In the genomic region with DNA sequence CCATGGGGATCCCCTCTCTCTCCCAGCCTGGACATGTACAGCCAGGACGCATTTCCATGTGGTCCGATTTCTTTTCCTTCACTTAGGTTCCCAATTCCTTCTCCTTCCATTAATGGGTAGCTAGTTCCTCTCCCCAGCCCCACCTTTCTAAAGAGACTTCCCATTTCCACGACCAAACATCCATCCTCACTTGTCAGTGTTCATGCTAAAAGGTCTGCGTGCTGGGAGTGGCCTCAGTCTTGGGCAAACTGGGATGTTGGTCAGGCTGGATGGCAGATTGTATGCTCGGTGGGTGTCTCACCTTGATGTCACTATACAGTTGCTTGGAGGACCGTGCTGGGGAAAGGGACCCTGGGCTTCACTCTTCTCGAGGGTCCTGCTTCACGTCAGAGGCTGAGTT, we compare ENCODE assay signal across 19 mouse cellular contexts.
"Had no signal": no experiment of that assay in that cellular context is flagged by ENCODE, and none has a peak within 500 bp of the region (broad histone marks: within the 10 kb centered on the region; RNA-seq: fewer than 3 reads in every experiment).

No protein-coding gene starts in this region.

- H3K9me3 ChIP-seq: liver, embryonic 13.5 days; liver, embryonic 15.5 days; lung, embryonic 15.5 days; midbrain, embryonic 12.5 days; neural tube, embryonic 12.5 days; stomach, embryonic 15.5 days had no signal

- H3K4me1 ChIP-seq: lung, embryonic 15.5 days; midbrain, embryonic 12.5 days; neural tube, embryonic 12.5 days; stomach, embryonic 15.5 days had no signal

- ATAC-seq: liver, postnatal 0 days; lung, postnatal 0 days had no signal

- H3K4me3 ChIP-seq: liver, embryonic 13.5 days; liver, embryonic 15.5 days; lung, embryonic 15.5 days; megakaryocyte, embryonic 14.5 days; midbrain, embryonic 12.5 days; neural tube, embryonic 12.5 days; stomach, embryonic 15.5 days had no signal

- H3K27me3 ChIP-seq: liver, embryonic 13.5 days; liver, embryonic 15.5 days; lung, embryonic 15.5 days; megakaryocyte, embryonic 14.5 days; midbrain, embryonic 12.5 days; neural tube, embryonic 12.5 days; stomach, embryonic 15.5 days had no signal

- H3K4me2 ChIP-seq: liver, embryonic 11.5 days; liver, embryonic 13.5 days; liver, embryonic 15.5 days; lung, embryonic 15.5 days; midbrain, embryonic 12.5 days; neural tube, embryonic 12.5 days; stomach, embryonic 15.5 days had no signal

- H3K9ac ChIP-seq: liver, embryonic 13.5 days; liver, embryonic 15.5 days; liver, postnatal 0 days; lung, embryonic 15.5 days; midbrain, embryonic 12.5 days; neural tube, embryonic 12.5 days; stomach, embryonic 15.5 days had no signal

- DNase-seq: liver; liver, embryonic 13.5 days; liver, postnatal 0 days; lung, adult 2 months; lung, postnatal 14 days; lung, postnatal 36 days; midbrain, embryonic 14.5 days; thymus, adult 2 months; thymus, postnatal 36 days had no signal

- H3K36me3 ChIP-seq: liver, embryonic 13.5 days; liver, embryonic 15.5 days; lung, embryonic 15.5 days; midbrain, embryonic 12.5 days; neural tube, embryonic 12.5 days; stomach, embryonic 15.5 days had no signal

- H3K27ac ChIP-seq: liver, embryonic 13.5 days; liver, embryonic 15.5 days; lung, embryonic 15.5 days; macrophage; midbrain, embryonic 12.5 days; neural tube, embryonic 12.5 days; stomach, embryonic 15.5 days; stomach, postnatal 0 days had no signal
